In the genomic region with DNA sequence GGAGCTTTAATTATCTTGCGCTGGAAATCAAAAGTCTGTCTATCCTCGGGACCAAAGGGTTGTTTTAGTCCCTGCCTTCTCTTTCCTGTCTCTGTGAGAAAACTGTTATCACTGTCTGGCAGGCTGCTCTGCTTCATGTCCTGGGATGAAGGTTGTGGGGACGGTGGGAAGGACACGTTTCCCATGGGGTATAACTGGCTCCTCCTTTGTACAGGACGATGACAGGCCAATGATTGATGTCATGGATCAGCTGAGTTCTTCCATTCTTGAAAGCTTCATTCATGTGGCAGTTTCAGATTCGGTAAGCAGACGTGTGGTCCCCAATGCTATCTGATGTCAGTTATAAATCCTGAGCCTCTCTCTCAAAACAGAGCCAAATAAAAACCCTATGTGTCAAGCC, we compare ENCODE assay signal across 16 mouse cellular contexts.
DNase-seq lines count a peak whose midpoint lies in the region; ATAC-seq and TF ChIP-seq lines count a peak whose summit lies in the region.
"Had no signal": no experiment of that assay in that cellular context is flagged by ENCODE, and none has a peak within 500 bp of the region (broad histone marks: within the 10 kb centered on the region; RNA-seq: fewer than 3 reads in every experiment).

No protein-coding gene starts in this region.

- no peak overlapping the region for H3K4me3 ChIP-seq in liver, embryonic 11.5 days (ENCODE audit: low read depth, low read length)
- no peak overlapping the region for H3K4me3 ChIP-seq in heart, postnatal 0 days (ENCODE audit: low read depth, low read length)
- H3K4me3 ChIP-seq: forebrain, embryonic 10.5 days; hindbrain, embryonic 12.5 days; lung, embryonic 15.5 days; midbrain, embryonic 12.5 days had no signal

- H3K36me3 ChIP-seq in liver, embryonic 11.5 days (ENCODE audit: control insufficient read depth, insufficient read depth, low read length): peaks cover 3% of the 10 kb centered on the region
- peaks cover 78% of the 10 kb centered on the region for H3K36me3 ChIP-seq in heart, postnatal 0 days (replicated peaks; ENCODE audit: control insufficient read depth, insufficient read depth, low read length)

- H3K27ac ChIP-seq in liver, embryonic 11.5 days (ENCODE audit: low read depth, low read length): no peak overlapping the region
- H3K27ac ChIP-seq in heart, postnatal 0 days (ENCODE audit: low read depth): peak overlapping the region; percentile 68
- H3K27ac ChIP-seq: forebrain, embryonic 10.5 days; hindbrain, embryonic 12.5 days; lung, embryonic 15.5 days; midbrain, embryonic 12.5 days; stomach, postnatal 0 days had no signal

- peaks cover 7% of the 10 kb centered on the region for H3K4me1 ChIP-seq in liver, embryonic 11.5 days (replicated peaks; ENCODE audit: control insufficient read depth, insufficient read depth, low read length)
- 0 out of 2 replicates have a peak, but pooled peaks cover 7% of the 10 kb centered on the region for H3K4me1 ChIP-seq in heart, postnatal 0 days (ENCODE audit: control insufficient read depth, insufficient read depth)
- H3K4me1 ChIP-seq: forebrain, embryonic 10.5 days; midbrain, embryonic 12.5 days had no signal

- H3K9ac ChIP-seq in liver, embryonic 11.5 days (ENCODE audit: low read depth, low read length): no peak overlapping the region
- no peak overlapping the region for H3K9ac ChIP-seq in heart, postnatal 0 days (replicated peaks; ENCODE audit: low read depth, low read length)
- H3K9ac ChIP-seq: hindbrain, embryonic 12.5 days; lung, embryonic 15.5 days; midbrain, embryonic 12.5 days had no signal

- H3K27me3 ChIP-seq in liver, embryonic 11.5 days (replicated peaks; ENCODE audit: control insufficient read depth, insufficient read depth, low read length): no peaks in the 10 kb centered on the region
- no peaks in the 10 kb centered on the region for H3K27me3 ChIP-seq in heart, postnatal 0 days (ENCODE audit: control insufficient read depth, insufficient read depth, low read length)
- H3K27me3 ChIP-seq: hindbrain, embryonic 12.5 days; lung, embryonic 15.5 days; midbrain, embryonic 12.5 days had no signal

- H3K4me2 ChIP-seq in liver, embryonic 11.5 days: peak overlapping the region; percentile 9; the same call in 1 of the 2 replicates
- no peak overlapping the region for H3K4me2 ChIP-seq in heart, postnatal 0 days (ENCODE audit: low read depth, low read length)
- H3K4me2 ChIP-seq: hindbrain, embryonic 12.5 days; lung, embryonic 15.5 days; midbrain, embryonic 12.5 days had no signal

- WGBS in liver, embryonic 11.5 days: 19% methylated on average over 7 of the region's 7 CpGs
- WGBS in heart, postnatal 0 days: 3% methylated on average over 7 of the region's 7 CpGs

- no peak; the same call in 1 of the 2 replicates for TF ChIP-seq EP300 in heart, postnatal 0 days (IDR thresholded peaks at IDR 0.05; ENCODE audit: low read depth)

- TF ChIP-seq CTCF in heart, postnatal 0 days (IDR thresholded peaks at IDR 0.05; ENCODE audit: low read depth): no peak

- H3K9me3 ChIP-seq in liver, embryonic 11.5 days (ENCODE audit: control insufficient read depth, low read length): no peaks in the 10 kb centered on the region
- H3K9me3 ChIP-seq in heart, postnatal 0 days (replicated peaks; ENCODE audit: control insufficient read depth, low read length): peaks cover 5% of the 10 kb centered on the region
- H3K9me3 ChIP-seq: lung, embryonic 15.5 days had no signal

- peak; percentile 46 for DNase-seq in embryo, embryonic 10 days (ENCODE audit: low spot score)
- no peak for DNase-seq in embryo, embryonic 11 days
- DNase-seq in liver, embryonic 11.5 days (ENCODE audit: low spot score): no peak
- no peak for DNase-seq in liver
- peak; percentile 65 for DNase-seq in heart, postnatal 0 days (ENCODE audit: low spot score)
- DNase-seq in mesoderm, embryonic 11.5 days (ENCODE audit: low read depth, low spot score): peak; percentile 54
- DNase-seq in cerebellum, adult 8-10 months: no peak
- no peak for DNase-seq in thymus, postnatal 36 days
- DNase-seq: adrenal gland, postnatal 25 days; cerebellum, adult 11 months had no signal

- peak; percentile 76 for ATAC-seq in liver, embryonic 11.5 days (replicated peaks; ENCODE audit: low FRiP score)
- ATAC-seq in heart, postnatal 0 days (ENCODE audit: insufficient read depth, low read depth): peak; percentile 87
- ATAC-seq: intestine, postnatal 0 days had no signal

Comparison
In these comparisons a context has a peak if more than half of its experiments do, and no peak if none do; other contexts are left out.
1. DNase-seq: peak in embryo, embryonic 10 days (single experiment), heart, postnatal 0 days (single experiment) and mesoderm, embryonic 11.5 days (single experiment); none in embryo, embryonic 11 days (single experiment), liver, embryonic 11.5 days (single experiment), liver (single experiment), cerebellum, adult 8-10 months (single experiment) and thymus, postnatal 36 days (0 of 2).